Mouse (Mus musculus) intestine, embryonic 14.5 days (tissue): ENCODE measurements around the gene Foxred2. TPM values are rescaled to one million over a fixed set of nuclear protein-coding genes. Genes with fewer than 3 reads are reported as not detected.

Experiments used
- ATAC-seq: fragments of 200-750 bp; cut with Nextera tagmentation; replicated peaks from 2 replicates; pipeline ENCODE4 v1.8.0; 2017; ENCODE audit warnings: low read depth, moderate number of reproducible peaks, moderate TSS enrichment, moderate library complexity; ENCODE audit not compliant: low FRiP score, low TSS enrichment
- DNase-seq: peaks from one replicate; pipeline ENCODE4 v3.0.0-alpha.2; 2018; ENCODE audit warnings: low spot score
- H3K27ac ChIP-seq: fragments of 300-500 bp; sonication (generic); 2 replicates; pipeline ENCODE4 v1.5.1; 2014; ENCODE audit warnings: low read depth, mild to moderate bottlenecking, control low read depth
- H3K27me3 ChIP-seq: fragments of 300-500 bp; sonication (generic); replicated peaks from 2 replicates; pipeline ENCODE4 v1.6.1; 2014; ENCODE audit warnings: low read length, control low read depth; ENCODE audit not compliant: control insufficient read depth, insufficient read depth
- H3K36me3 ChIP-seq: fragments of 300-500 bp; sonication (generic); 2 replicates; pipeline ENCODE4 v1.6.1; 2014; ENCODE audit warnings: low read length, control low read depth; ENCODE audit not compliant: control insufficient read depth, insufficient read depth
- H3K4me1 ChIP-seq: fragments of 300-500 bp; sonication (generic); replicated peaks from 2 replicates; pipeline ENCODE4 v1.6.1; 2014; ENCODE audit warnings: low read length, control low read depth, mixed read lengths; ENCODE audit not compliant: control insufficient read depth, insufficient read depth
- H3K4me2 ChIP-seq: fragments of 300-500 bp; sonication (generic); 2 replicates; pipeline ENCODE4 v1.6.1; 2014; ENCODE audit warnings: low read length
- H3K4me3 ChIP-seq: fragments of 300-500 bp; sonication (generic); 2 replicates; pipeline ENCODE4 v1.5.1; 2014; ENCODE audit warnings: low read depth, low read length, control low read depth, mixed read lengths
- H3K9ac ChIP-seq: fragments of 300-500 bp; sonication (generic); 2 replicates; pipeline ENCODE4 v1.6.1; 2014; ENCODE audit warnings: mild to moderate bottlenecking, low read length
- H3K9me3 ChIP-seq: fragments of 300-500 bp; sonication (generic); 2 replicates; pipeline ENCODE4 v1.6.1; 2016; ENCODE audit warnings: low read length, control low read depth; ENCODE audit not compliant: control insufficient read depth
- WGBS: fragments of 180-500 bp; shearing (Covaris S2); extraction: QIAGEN DNeasy Blood & Tissue Kit; methylation state at CpG from one replicate; pipeline ENCODE4 v1.1.7; 2014; 5-methylcytosine and 5-hydroxymethylcytosine counted together
- polyA plus RNA-seq: library from polyadenylated mRNA; unstranded; fragments of >200 nt; fragmentation: Nextera tagmentation; extraction: Ambion mirVana; gene quantifications from 2 replicates; pipeline ENCODE4 v1.2.1, GENCODE M21; 2014

Gene Foxred2
- polyA plus RNA-seq, 1 experiment from 2014 or later: 4.7 TPM

GRCm38 (mm10) chr15:77935673-77936375, 20.7 kb downstream of the Foxred2 start:
- H3K9ac ChIP-seq: no peak overlapping the region
- no peak for DNase-seq
- no peaks in the 10 kb centered on the region for H3K27me3 ChIP-seq
- H3K27ac ChIP-seq: no peak overlapping the region
- no peaks in the 10 kb centered on the region for H3K36me3 ChIP-seq
- no peak overlapping the region for H3K4me2 ChIP-seq
- H3K4me3 ChIP-seq: no peak overlapping the region
- WGBS: 83% methylated on average over 14 of the region's 14 CpGs
- H3K9me3 ChIP-seq: no peaks in the 10 kb centered on the region
- no peak for ATAC-seq
- no peaks in the 10 kb centered on the region; the same call in 1 of the 2 replicates for H3K4me1 ChIP-seq

GRCm38 (mm10) chr15:77934968-77935367, 21.6 kb downstream of the Foxred2 start:
- Histone ChIP-seq H3K9ac (no peak overlapping the region), H3K4me1 (no peaks in the 10 kb centered on the region; the same call in 1 of the 2 replicates), H3K27ac (no peak overlapping the region), H3K9me3 (no peaks in the 10 kb centered on the region), H3K27me3 (no peaks in the 10 kb centered on the region), H3K4me2 (no peak overlapping the region), H3K36me3 (no peaks in the 10 kb centered on the region), H3K4me3 (no peak overlapping the region)
- DNase-seq (no peak), ATAC-seq (no peak)
- 69% methylated on average over 5 of the region's 5 CpGs for WGBS

GRCm38 (mm10) chr15:77934326-77934725, 22.2 kb downstream of the Foxred2 start:
- Histone ChIP-seq H3K27ac (no peak overlapping the region), H3K27me3 (no peaks in the 10 kb centered on the region), H3K36me3 (no peaks in the 10 kb centered on the region), H3K4me2 (no peak overlapping the region), H3K9me3 (no peaks in the 10 kb centered on the region), H3K4me3 (no peak overlapping the region), H3K9ac (no peak overlapping the region), H3K4me1 (no peaks in the 10 kb centered on the region; the same call in 1 of the 2 replicates)
- 72% methylated on average over 11 of the region's 11 CpGs for WGBS
- no peak for DNase-seq
- ATAC-seq: no peak

GRCm38 (mm10) chr15:77933770-77934169, 22.8 kb downstream of the Foxred2 start:
- H3K36me3 ChIP-seq: no peaks in the 10 kb centered on the region
- no peaks in the 10 kb centered on the region; the same call in 1 of the 2 replicates for H3K4me1 ChIP-seq
- WGBS: 1% methylated on average over 14 of the region's 14 CpGs
- H3K9ac ChIP-seq: no peak overlapping the region
- ATAC-seq (no peak), DNase-seq (peak; percentile 100)
- no peak overlapping the region for H3K4me3 ChIP-seq
- H3K27me3 ChIP-seq: no peaks in the 10 kb centered on the region
- peak overlapping the region; percentile 29 for H3K4me2 ChIP-seq
- no peaks in the 10 kb centered on the region for H3K9me3 ChIP-seq
- H3K27ac ChIP-seq: no peak overlapping the region

GRCm38 (mm10) chr15:77933222-77933621, 23.3 kb downstream of the Foxred2 start:
- no peak overlapping the region for H3K9ac ChIP-seq
- no peaks in the 10 kb centered on the region for H3K36me3 ChIP-seq
- H3K4me1 ChIP-seq: no peaks in the 10 kb centered on the region; the same call in 1 of the 2 replicates
- H3K27me3 ChIP-seq: no peaks in the 10 kb centered on the region
- DNase-seq (no peak), ATAC-seq (no peak)
- WGBS: 67% methylated on average over 3 of the region's 3 CpGs
- no peaks in the 10 kb centered on the region for H3K9me3 ChIP-seq
- H3K4me2 ChIP-seq: peak overlapping the region; percentile 29
- no peak overlapping the region for H3K4me3 ChIP-seq
- H3K27ac ChIP-seq: no peak overlapping the region

- 65% methylated on average over 6 of the region's 6 CpGs for WGBS
- DNase-seq: no peak
- H3K9me3 ChIP-seq: no peaks in the 10 kb centered on the region
- ATAC-seq: no peak
- H3K4me1 ChIP-seq: peaks cover 6% of the 10 kb centered on the region; the same call in 1 of the 2 replicates
- no peak overlapping the region for H3K27ac ChIP-seq
- H3K4me3 ChIP-seq: no peak overlapping the region
- H3K36me3 ChIP-seq: peaks cover 11% of the 10 kb centered on the region
- no peak overlapping the region for H3K9ac ChIP-seq
- H3K4me2 ChIP-seq: no peak overlapping the region
- no peaks in the 10 kb centered on the region for H3K27me3 ChIP-seq
These were observed 24.9 kb downstream of the Foxred2 start for GRCm38 (mm10) chr15:77931689-77932016.

- H3K27ac ChIP-seq: no peak overlapping the region
- no peak overlapping the region for H3K4me3 ChIP-seq
- H3K9me3 ChIP-seq: no peaks in the 10 kb centered on the region
- H3K27me3 ChIP-seq: no peaks in the 10 kb centered on the region
- WGBS: 70% methylated on average over 6 of the region's 6 CpGs
- no peak for ATAC-seq
- DNase-seq: no peak
- H3K36me3 ChIP-seq: peaks cover 15% of the 10 kb centered on the region
- H3K9ac ChIP-seq: no peak overlapping the region
- H3K4me1 ChIP-seq: peaks cover 6% of the 10 kb centered on the region; the same call in 1 of the 2 replicates
- no peak overlapping the region for H3K4me2 ChIP-seq
These were observed 25.4 kb downstream of the Foxred2 start for GRCm38 (mm10) chr15:77930986-77931688.

- no peaks in the 10 kb centered on the region for H3K27me3 ChIP-seq
- ATAC-seq: no peak
- H3K4me1 ChIP-seq: peaks cover 6% of the 10 kb centered on the region; the same call in 1 of the 2 replicates
- H3K4me2 ChIP-seq: peak overlapping the region; percentile 73
- WGBS: 50% methylated on average over 8 of the region's 8 CpGs
- no peak overlapping the region for H3K27ac ChIP-seq
- no peaks in the 10 kb centered on the region for H3K9me3 ChIP-seq
- no peak overlapping the region for H3K9ac ChIP-seq
- H3K4me3 ChIP-seq: peak overlapping the region; percentile 73
- no peak for DNase-seq
- H3K36me3 ChIP-seq: peaks cover 19% of the 10 kb centered on the region
These were observed 26.7 kb downstream of the Foxred2 start for GRCm38 (mm10) chr15:77929804-77930203.
